Mouse (Mus musculus) left cerebral cortex, adult 6 months (tissue): ENCODE data around the gene Map3k11. TPM values are rescaled to one million over a fixed set of nuclear protein-coding genes. Genes with fewer than 3 reads are reported as not detected.

Experiments used
- long read RNA-seq, 2 experiments: library from polyadenylated mRNA; unstranded; transcript quantifications; one replicate each; pipeline ENCODE4 v2.0.0; 2019 to 2020
- polyA plus RNA-seq: library from polyadenylated mRNA; unstranded; fragments of <200 nt; fragmentation: Nextera tagmentation; gene quantifications from 2 replicates; pipeline ENCODE4 v1.2.3, GENCODE M21; 2021

Map3k11 gene
- polyA plus RNA-seq, result 5.6 and 10.1 TPM in 2 replicates
- long read RNA-seq, experiment 1, partial matches to known transcripts, result 24 of 35 reads
- long read RNA-seq, experiment 1, other reads (novel, unspliced or antisense), result 11 of 35 reads
- long read RNA-seq, experiment 2, partial matches to known transcripts, result 9 of 9 reads
- long read RNA-seq, experiment 2, other reads (novel, unspliced or antisense), result 0 of 9 reads

GRCm38 (mm10) chr19:5688200-5689087 is at the start of gene Map3k11, which contains the start of gene Pcnx3:
TSS of gene Map3k11 (plus strand) at chr19:5688742.
TSS of gene Pcnx3 (minus strand) at chr19:5688908.

GRCm38 (mm10) chr19:5662981-5663913 is 25.3 kb upstream of the Map3k11 start, which contains the start of gene Sipa1:
TSS of gene Sipa1 (minus strand) at chr19:5663707.

GRCm38 (mm10) chr19:5704163-5704800 is 15.7 kb downstream of the Map3k11 start, which contains the start of gene Kcnk7:
TSS of gene Kcnk7 (plus strand) at chr19:5704367.

GRCm38 (mm10) chr19:5725767-5726515 is 37.4 kb downstream of the Map3k11 start, which contains the start of gene Ehbp1l1:
TSS of gene Ehbp1l1 (minus strand) at chr19:5726317.

GRCm38 (mm10) chr19:5729444-5729815 is 40.9 kb downstream of the Map3k11 start, which contains the start of gene Fam89b:
TSS of gene Fam89b (minus strand) at chr19:5729653.

GRCm38 (mm10) chr19:5740320-5741317 is 52.1 kb downstream of the Map3k11 start, which contains the start of gene Ltbp3:
TSS of gene Ltbp3 (plus strand) at chr19:5740904.

Other genes starting within 250 kb of the Map3k11 start
- 0.19 TPM in 1 of 2 replicates, not detected in the other for gene Fosl1, start 241.2 kb upstream of the Map3k11 start, polyA plus RNA-seq
- 20.7 and 40.8 TPM in 2 replicates for gene Ccdc85b, start 230.8 kb upstream of the Map3k11 start, polyA plus RNA-seq
- 93.1 and 106 TPM in 2 replicates for gene Fibp, start 228.1 kb upstream of the Map3k11 start, polyA plus RNA-seq
- 0.23 TPM in 1 of 2 replicates, not detected in the other for gene Ctsw, start 220.2 kb upstream of the Map3k11 start, polyA plus RNA-seq
- gene Efemp2, start 214.8 kb upstream of the Map3k11 start, polyA plus RNA-seq, result 13.0 and 16.9 TPM in 2 replicates
- 18.7 and 21.5 TPM in 2 replicates for gene Mus81, start 200.3 kb upstream of the Map3k11 start, polyA plus RNA-seq
- gene Cfl1, start 198.3 kb upstream of the Map3k11 start, polyA plus RNA-seq, result 823 and 1,622 TPM in 2 replicates
- not detected in 2 replicates for gene 1700020D05Rik, start 185.0 kb upstream of the Map3k11 start, polyA plus RNA-seq
- 58.0 and 58.2 TPM in 2 replicates for gene Snx32, start 178.2 kb upstream of the Map3k11 start, polyA plus RNA-seq
- gene Ovol1, start 128.1 kb upstream of the Map3k11 start, polyA plus RNA-seq, result not detected in 2 replicates
- 2.8 and 3.6 TPM in 2 replicates for gene Ap5b1, start 120.7 kb upstream of the Map3k11 start, polyA plus RNA-seq
- gene Rnaseh2c, start 86.9 kb upstream of the Map3k11 start, polyA plus RNA-seq, result 63.2 and 67.2 TPM in 2 replicates
- gene Kat5, start 78.5 kb upstream of the Map3k11 start, polyA plus RNA-seq, result 57.2 and 58.7 TPM in 2 replicates
- gene Rela, start 51.3 kb upstream of the Map3k11 start, polyA plus RNA-seq, result 7.7 and 14.6 TPM in 2 replicates
- 5.4 and 5.9 TPM in 2 replicates for gene Sipa1, start 25.0 kb upstream of the Map3k11 start, polyA plus RNA-seq
- 6.8 and 13.0 TPM in 2 replicates for gene Pcnx3, start 166 bp downstream of the Map3k11 start, polyA plus RNA-seq
- 0.38 and 0.49 TPM in 2 replicates for gene Kcnk7, start 15.6 kb downstream of the Map3k11 start, polyA plus RNA-seq
- gene Ehbp1l1, start 37.6 kb downstream of the Map3k11 start, polyA plus RNA-seq, result 13.5 and 14.4 TPM in 2 replicates
- 22.3 and 26.6 TPM in 2 replicates for gene Fam89b, start 40.9 kb downstream of the Map3k11 start, polyA plus RNA-seq
- 3.3 and 3.5 TPM in 2 replicates for gene Ltbp3, start 52.2 kb downstream of the Map3k11 start, polyA plus RNA-seq
- 65.3 and 68.3 TPM in 2 replicates for gene Scyl1, start 82.7 kb downstream of the Map3k11 start, polyA plus RNA-seq
- gene Frmd8, start 186.5 kb downstream of the Map3k11 start, polyA plus RNA-seq, result 12.0 and 15.6 TPM in 2 replicates
- gene Slc25a45, start 189.1 kb downstream of the Map3k11 start, polyA plus RNA-seq, result 1.4 and 1.8 TPM in 2 replicates
- 1.1 and 1.3 TPM in 2 replicates for gene Tigd3, start 205.4 kb downstream of the Map3k11 start, polyA plus RNA-seq
- 31.6 and 39.7 TPM in 2 replicates for gene Dpf2, start 224.3 kb downstream of the Map3k11 start, polyA plus RNA-seq
- 10.3 and 11.5 TPM in 2 replicates for gene Cdc42ep2, start 236.1 kb downstream of the Map3k11 start, polyA plus RNA-seq